ENCODE assay signal across 22 mouse cellular contexts in the genomic region with DNA sequence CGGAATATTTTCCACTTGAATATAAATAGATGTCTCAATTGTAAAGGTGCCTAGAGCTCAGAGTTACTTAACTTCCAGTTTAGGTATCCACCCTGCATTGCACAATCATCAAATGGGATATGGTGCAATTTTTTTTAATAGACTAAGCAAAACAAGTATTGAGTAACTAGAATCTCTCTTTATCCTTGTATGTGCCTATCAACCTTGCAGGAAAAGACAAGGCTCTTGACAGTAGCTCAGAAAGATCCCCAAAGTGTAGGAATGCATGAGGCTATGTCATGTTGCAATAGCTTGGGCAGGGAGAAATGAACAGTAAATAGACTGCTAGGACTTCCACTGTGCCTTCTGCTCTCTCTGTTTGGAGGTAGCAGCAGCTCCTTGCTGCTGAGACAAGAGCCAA.
DNase-seq lines count a peak whose midpoint lies in the region; ATAC-seq and TF ChIP-seq lines count a peak whose summit lies in the region.
"Had no signal": no experiment of that assay in that cellular context is flagged by ENCODE, and none has a peak within 500 bp of the region (broad histone marks: within the 10 kb centered on the region; RNA-seq: fewer than 3 reads in every experiment).

No protein-coding gene starts in this region.

- TF ChIP-seq POLR2A in liver, adult 2 months (IDR thresholded peaks at IDR 0.05; ENCODE audit: extremely low read depth, insufficient read depth, low read length): no peak
- TF ChIP-seq POLR2A in MEL (IDR thresholded peaks at IDR 0.05; ENCODE audit: control insufficient read depth in 1 of 2, insufficient read depth in 1 of 2, low read depth in 1 of 2, low read length in 2 of 2, poor library complexity in 1 of 2): no peak
- TF ChIP-seq POLR2A in thymus, adult 2 months (IDR thresholded peaks at IDR 0.05; ENCODE audit: control insufficient read depth, extremely low read depth, insufficient read depth, low read length, poor library complexity): no peak

- no peaks in the 10 kb centered on the region for H3K9me3 ChIP-seq in MEL (replicated peaks; ENCODE audit: insufficient read depth, low read length)
- H3K9me3 ChIP-seq in midbrain, embryonic 16.5 days (replicated peaks; ENCODE audit: control insufficient read depth, low read length, poor library complexity, severe bottlenecking): no peaks in the 10 kb centered on the region
- H3K9me3 ChIP-seq: heart, embryonic 13.5 days; hindbrain, embryonic 15.5 days; intestine, embryonic 15.5 days had no signal

- DNase-seq in liver, adult 2 months (ENCODE audit: extremely low read depth, low read depth, low spot score): peak; percentile 91
- DNase-seq in liver (no peak), MEL (ENCODE audit: low read depth, low spot score) (no peak), adipocyte (ENCODE audit: low spot score) (peak; percentile 57)
- DNase-seq in thymus, adult 2 months: no peak
- DNase-seq: cerebellum, postnatal 10 days; gastrocnemius, postnatal 36 days; heart, postnatal 4 days; kidney, adult 9 months; kidney, postnatal 36 days; right cerebral cortex, postnatal 4 days; thymus, postnatal 4 days had no signal

- no peak overlapping the region for H3K4me3 ChIP-seq in liver, adult 2 months (ENCODE audit: insufficient read depth, low read depth, low read length)
- no peak overlapping the region for H3K4me3 ChIP-seq in MEL (ENCODE audit: control insufficient read depth in 1 of 2, insufficient read depth in 1 of 2, low read depth in 2 of 2, low read length in 2 of 2)
- no peak overlapping the region for H3K4me3 ChIP-seq in thymus, adult 2 months (ENCODE audit: control insufficient read depth, insufficient read depth, low read length)
- H3K4me3 ChIP-seq in midbrain, embryonic 16.5 days (ENCODE audit: low read depth, low read length): no peak overlapping the region
- H3K4me3 ChIP-seq: heart, embryonic 13.5 days; hindbrain, embryonic 15.5 days; intestine, embryonic 15.5 days had no signal

- ATAC-seq in granulocyte monocyte progenitor cell, adult 5-6 weeks (replicated peaks; ENCODE audit: poor library complexity, severe bottlenecking): peak; percentile 96
- no peak for ATAC-seq in midbrain, embryonic 16.5 days
- ATAC-seq: CD4-positive, CD25-positive, alpha-beta regulatory T cell, adult 4 months; forebrain, embryonic 14.5 days; intestine, embryonic 15.5 days had no signal

- no peak overlapping the region; the same call in 1 of the 2 replicates for H3K27ac ChIP-seq in liver, adult 2 months (replicated peaks; ENCODE audit: insufficient read depth, low read depth, low read length)
- peak overlapping the region; percentile 29; the same call in 1 of the 2 replicates for H3K27ac ChIP-seq in MEL (ENCODE audit: control insufficient read depth, low read depth, low read length)
- no peak overlapping the region for H3K27ac ChIP-seq in thymus, adult 2 months (ENCODE audit: control insufficient read depth, insufficient read depth, low read length)
- no peak overlapping the region for H3K27ac ChIP-seq in midbrain, embryonic 16.5 days (ENCODE audit: low read length)
- H3K27ac ChIP-seq: heart, embryonic 13.5 days; hindbrain, embryonic 15.5 days; intestine, embryonic 15.5 days; liver, embryonic 14.5 days; stomach, postnatal 0 days had no signal

- peaks cover 6% of the 10 kb centered on the region for H3K4me1 ChIP-seq in liver, adult 2 months (ENCODE audit: control insufficient read depth, insufficient read depth, low read length)
- H3K4me1 ChIP-seq in MEL (ENCODE audit: control insufficient read depth in 1 of 2, insufficient read depth in 2 of 2, low read length in 2 of 2): peaks cover 19 to 42% of the 10 kb centered on the region in 2 experiments
- no peaks in the 10 kb centered on the region; the same call in 1 of the 2 replicates for H3K4me1 ChIP-seq in thymus, adult 2 months (replicated peaks; ENCODE audit: control insufficient read depth, insufficient read depth, low read length)
- no peaks in the 10 kb centered on the region for H3K4me1 ChIP-seq in midbrain, embryonic 16.5 days (ENCODE audit: control insufficient read depth, insufficient read depth, low read length)
- H3K4me1 ChIP-seq: intestine, embryonic 15.5 days had no signal

- H3K27me3 ChIP-seq in liver, adult 2 months (ENCODE audit: control insufficient read depth, insufficient read depth, low read length): no peaks in the 10 kb centered on the region
- no peaks in the 10 kb centered on the region for H3K27me3 ChIP-seq in MEL (ENCODE audit: control insufficient read depth in 1 of 2, insufficient read depth in 2 of 2, low read length in 2 of 2)
- H3K27me3 ChIP-seq in thymus, adult 2 months (ENCODE audit: control insufficient read depth, insufficient read depth, low read length): no peaks in the 10 kb centered on the region
- H3K27me3 ChIP-seq in midbrain, embryonic 16.5 days (ENCODE audit: control insufficient read depth, insufficient read depth, low read depth, low read length): no peaks in the 10 kb centered on the region
- H3K27me3 ChIP-seq: heart, embryonic 13.5 days; hindbrain, embryonic 15.5 days; intestine, embryonic 15.5 days had no signal

- no peaks in the 10 kb centered on the region for H3K36me3 ChIP-seq in liver, adult 2 months (ENCODE audit: control insufficient read depth, insufficient read depth, low read length)
- peaks cover 0 to 38% of the 10 kb centered on the region in 2 experiments; a peak in 2 of 4 replicates for H3K36me3 ChIP-seq in MEL (ENCODE audit: control insufficient read depth in 1 of 2, insufficient read depth in 2 of 2, low read length in 2 of 2)
- H3K36me3 ChIP-seq in thymus, adult 2 months (ENCODE audit: control insufficient read depth, insufficient read depth, low read length): no peaks in the 10 kb centered on the region
- H3K36me3 ChIP-seq in midbrain, embryonic 16.5 days (ENCODE audit: control insufficient read depth, insufficient read depth, low read length): no peaks in the 10 kb centered on the region
- H3K36me3 ChIP-seq: heart, embryonic 13.5 days; hindbrain, embryonic 15.5 days; intestine, embryonic 15.5 days had no signal

- no peak for TF ChIP-seq RAD21 in MEL (IDR thresholded peaks at IDR 0.05; ENCODE audit: low read depth, low read length)

- 22% methylated on average over 1 of the region's 1 CpGs for WGBS in liver, adult 2 months
- 92% methylated on average over 1 of the region's 1 CpGs for WGBS in thymus, adult 2 months
- 94% methylated on average over 1 of the region's 1 CpGs for WGBS in midbrain, embryonic 16.5 days

- no peak overlapping the region for H3K4me2 ChIP-seq in midbrain, embryonic 16.5 days (ENCODE audit: low read length)
- H3K4me2 ChIP-seq: heart, embryonic 13.5 days; hindbrain, embryonic 15.5 days; intestine, embryonic 15.5 days; midbrain, embryonic 11.5 days had no signal

- TF ChIP-seq CTCF in liver, adult 2 months (IDR thresholded peaks at IDR 0.05; ENCODE audit: low read depth, low read length): no peak
- no peak for TF ChIP-seq CTCF in MEL (IDR thresholded peaks at IDR 0.05 in 2 of 3, conservative IDR thresholded peaks at IDR 0.05 in 1 of 3; ENCODE audit: control insufficient read depth in 1 of 3, insufficient read depth in 1 of 3, low read depth in 2 of 3, low read length in 3 of 3, poor library complexity in 1 of 3, severe bottlenecking in 1 of 3)
- no peak for TF ChIP-seq CTCF in thymus, adult 2 months (IDR thresholded peaks at IDR 0.05; ENCODE audit: borderline replicate concordance, control insufficient read depth, extremely low read depth, insufficient read depth, low read length, poor library complexity)

- H3K9ac ChIP-seq in liver, adult 2 months (ENCODE audit: low read depth, low read length): no peak overlapping the region
- no peak overlapping the region for H3K9ac ChIP-seq in MEL (ENCODE audit: control insufficient read depth, low read depth, low read length, poor library complexity, severe bottlenecking)
- no peak overlapping the region for H3K9ac ChIP-seq in midbrain, embryonic 16.5 days (ENCODE audit: low read depth, low read length)
- H3K9ac ChIP-seq: heart, embryonic 13.5 days; hindbrain, embryonic 15.5 days; intestine, embryonic 15.5 days; liver, embryonic 14.5 days had no signal

- H3K79me2 ChIP-seq in liver, adult 2 months (ENCODE audit: control insufficient read depth, insufficient read depth, low read length): no peaks in the 10 kb centered on the region
- H3K79me2 ChIP-seq in MEL (ENCODE audit: control insufficient read depth, insufficient read depth, low read length, poor library complexity): no peaks in the 10 kb centered on the region

- no peak for TF ChIP-seq EP300 in MEL (IDR thresholded peaks at IDR 0.05; ENCODE audit: low read depth in 1 of 2, low read length in 2 of 2)

TF ChIP-seq in MEL, 35 proteins besides CTCF, POLR2A, EP300 and RAD21:
- TF ChIP-seq CHD1 (IDR thresholded peaks at IDR 0.05; ENCODE audit: low read depth, low read length): no peak
- no peak for TF ChIP-seq MAFK (IDR thresholded peaks at IDR 0.05; ENCODE audit: borderline replicate concordance, low read depth, low read length)
- no peak for TF ChIP-seq USF2 (IDR thresholded peaks at IDR 0.05; ENCODE audit: borderline replicate concordance in 1 of 2, insufficient read depth in 1 of 2, low read depth in 1 of 2, low read length in 2 of 2)
- TF ChIP-seq SMC3 (IDR thresholded peaks at IDR 0.05; ENCODE audit: low read depth, low read length): no peak
- TF ChIP-seq MYC (IDR thresholded peaks at IDR 0.05; ENCODE audit: low read depth, low read length): no peak
- TF ChIP-seq SIN3A (IDR thresholded peaks at IDR 0.05; ENCODE audit: low read length): no peak

Comparison
In these comparisons a context has a peak if more than half of its experiments do, and no peak if none do; other contexts are left out.
1. DNase-seq: peak in liver, adult 2 months (single experiment) and adipocyte (single experiment); none in liver (single experiment), MEL (single experiment) and thymus, adult 2 months (single experiment).